Mouse (Mus musculus) layer of hippocampus, postnatal 36 days (tissue): ENCODE measurements around the gene Tpk1. TPM values are rescaled to one million over a fixed set of nuclear protein-coding genes. Genes with fewer than 3 reads are reported as not detected.

Source experiments
- DNase-seq, 2 experiments: peaks; one replicate each; pipeline ENCODE4 v3.0.0; 2022
- total RNA-seq, 2 experiments: library from RNA; stranded (reverse); gene quantifications; 2 replicates each; pipeline ENCODE4 v1.2.3; 2021

Tpk1 gene
- total RNA-seq, 2 experiments from 2014 or later, result 1.6 to 2.5 TPM

DNA sequence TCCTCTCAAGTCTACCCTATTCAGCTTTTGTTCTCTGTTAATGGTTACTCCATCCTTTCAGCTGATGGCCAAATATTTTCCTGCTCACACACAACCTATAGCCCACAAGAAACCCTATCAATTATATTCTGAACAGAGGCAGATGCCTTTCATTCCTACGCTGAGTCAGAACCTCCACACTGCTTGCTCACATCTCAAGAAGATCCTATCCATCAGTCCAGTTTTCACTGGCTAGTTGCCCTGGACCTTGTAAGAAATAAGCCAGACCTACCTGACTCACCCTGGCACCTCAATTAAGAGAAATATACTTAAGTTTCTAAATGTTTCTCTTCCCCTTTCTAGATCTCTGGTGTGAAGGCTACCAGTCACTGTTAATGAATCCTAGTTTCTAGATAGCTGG is 231.7 kb downstream of the Tpk1 start:
- no peak for DNase-seq

GRCm38 (mm10) chr6:43424978-43425377 is 241.1 kb downstream of the Tpk1 start:
- DNase-seq, result no peak

DNA sequence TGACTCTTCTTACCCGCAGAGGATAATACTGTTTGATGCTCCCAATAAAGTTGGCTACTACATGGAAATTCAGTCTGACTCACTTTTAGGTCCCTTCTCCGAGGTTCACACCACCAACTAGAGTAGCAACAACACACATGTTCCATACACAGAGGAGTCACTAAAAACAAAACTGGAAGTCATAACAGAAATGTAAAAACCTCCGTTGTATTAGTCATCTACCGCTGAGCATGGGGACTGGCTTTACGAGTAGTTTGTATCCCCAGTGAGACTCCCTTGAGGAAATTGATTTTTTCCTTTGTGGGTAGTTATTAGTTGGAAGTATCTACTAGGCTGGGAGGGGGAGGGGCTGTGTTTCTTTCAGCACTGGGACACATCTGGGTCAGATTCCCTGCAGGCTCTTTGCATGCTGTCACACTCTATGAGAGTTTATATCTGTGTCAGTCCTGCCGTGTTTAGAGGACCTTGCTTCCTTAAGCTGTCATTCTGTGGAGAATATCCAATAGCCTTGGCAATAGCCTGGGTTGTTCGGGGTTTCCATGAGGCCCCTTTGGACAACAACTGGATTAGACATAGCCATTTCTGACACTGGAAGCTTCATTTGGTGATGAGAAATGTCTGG is 245.6 kb downstream of the Tpk1 start:
- DNase-seq, result no peak

- DNase-seq, result no peak
Observed at GRCm38 (mm10) chr6:43408949-43409348, 257.1 kb downstream of the Tpk1 start.

GRCm38 (mm10) chr6:43403076-43403475 is 263.0 kb downstream of the Tpk1 start:
- no peak for DNase-seq

DNA sequence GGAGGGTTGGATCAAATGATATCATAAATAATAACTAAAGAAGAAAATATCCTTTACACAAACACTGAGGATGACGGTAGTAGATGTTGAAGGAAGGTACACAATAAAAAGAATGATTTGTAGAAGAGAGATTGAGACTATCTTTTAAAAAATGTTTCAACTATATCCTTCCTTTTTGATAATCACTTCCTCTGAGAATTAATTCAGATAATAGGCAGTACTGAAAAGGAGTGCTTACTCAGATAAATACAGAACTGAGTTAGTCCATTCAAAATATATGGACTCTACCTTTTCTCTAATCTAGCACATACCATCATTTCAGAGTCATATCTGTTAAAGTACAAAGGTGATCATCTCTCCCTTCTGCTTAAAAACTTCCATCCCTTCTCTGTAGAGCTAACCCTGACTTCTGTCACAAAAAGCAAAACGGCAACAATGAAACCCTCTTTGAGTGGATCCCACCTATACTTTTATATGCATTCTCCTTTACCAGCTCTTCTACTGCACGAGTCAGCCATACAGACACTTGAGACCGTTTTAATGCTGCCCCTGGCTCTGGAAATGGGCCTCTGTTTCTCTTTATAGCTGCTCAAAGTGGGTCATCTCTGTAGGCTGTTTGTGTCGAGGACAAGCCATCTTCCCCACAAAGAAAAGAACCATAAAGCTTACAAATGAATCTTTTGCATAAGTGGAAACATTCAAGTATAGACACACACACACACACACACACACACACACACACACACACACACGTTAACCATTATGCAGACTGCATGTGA is 263.7 kb downstream of the Tpk1 start:
- no peak for DNase-seq

- DNase-seq, result no peak
Observed at GRCm38 (mm10) chr6:43396426-43396825, 269.7 kb downstream of the Tpk1 start.

DNA sequence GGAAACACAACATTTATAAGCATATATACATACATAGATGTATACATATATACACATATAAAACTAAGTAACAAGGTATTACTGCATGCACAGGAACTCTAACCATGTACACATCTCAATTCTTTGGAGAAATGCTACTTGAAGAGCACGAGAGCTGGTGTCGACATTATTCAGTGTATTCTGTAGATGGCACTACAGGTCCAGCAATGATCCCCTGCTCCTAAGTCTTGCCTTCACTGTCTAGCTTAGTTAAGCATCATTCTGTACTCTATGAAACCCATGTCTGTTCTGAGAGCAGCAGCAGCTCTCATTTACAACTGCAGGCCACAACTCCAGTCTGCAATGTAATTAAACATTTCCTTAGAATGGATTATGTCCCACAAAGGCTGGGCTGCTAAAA is 270.5 kb downstream of the Tpk1 start:
- peak; percentile 9 to 10 for DNase-seq

- DNase-seq, result no peak
Observed at GRCm38 (mm10) chr6:43391358-43391757, 274.7 kb downstream of the Tpk1 start.

- no peak for DNase-seq
Observed at GRCm38 (mm10) chr6:43387273-43387672, 278.8 kb downstream of the Tpk1 start.

DNA sequence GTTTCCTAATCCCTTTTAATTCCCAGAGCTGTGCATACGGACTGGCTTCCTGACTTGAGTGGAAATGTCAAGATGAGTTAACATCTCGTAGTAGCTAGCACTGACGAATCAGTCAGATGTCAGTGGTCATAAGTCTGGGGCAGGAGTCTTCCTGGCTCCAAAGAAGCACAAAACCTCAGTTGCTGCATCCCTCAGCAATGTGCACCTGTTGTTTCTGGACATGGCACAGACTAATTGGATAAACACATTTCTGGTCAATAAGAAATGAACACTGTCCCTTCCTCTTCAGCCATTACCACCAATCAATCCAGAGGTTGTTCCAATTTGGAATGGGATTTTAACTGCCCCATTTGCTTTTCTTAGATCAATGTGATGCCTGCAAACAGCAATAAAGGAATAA is 281.2 kb downstream of the Tpk1 start:
- DNase-seq, result no peak

GRCm38 (mm10) chr6:43384304-43384703 is 281.8 kb downstream of the Tpk1 start:
- no peak for DNase-seq

DNA sequence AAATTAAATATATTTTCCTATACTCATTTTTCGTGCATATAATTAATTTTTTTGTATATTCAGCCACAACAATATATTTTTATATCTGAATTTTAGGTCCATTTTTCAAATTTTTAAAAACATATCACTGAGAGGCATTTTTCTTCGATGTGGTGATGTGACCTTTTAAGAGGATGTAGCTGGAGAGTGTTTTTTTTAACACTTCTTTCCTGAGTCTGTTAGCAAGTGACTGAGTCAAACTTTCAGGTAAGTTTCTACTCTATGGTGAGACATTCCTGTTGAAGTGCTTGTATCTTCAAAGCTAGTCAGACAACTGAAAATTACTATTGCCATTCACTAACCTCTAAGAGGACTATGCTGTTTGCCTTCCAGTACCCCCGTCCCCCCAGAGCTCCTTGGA is 283.3 kb downstream of the Tpk1 start:
- no peak for DNase-seq

DNA sequence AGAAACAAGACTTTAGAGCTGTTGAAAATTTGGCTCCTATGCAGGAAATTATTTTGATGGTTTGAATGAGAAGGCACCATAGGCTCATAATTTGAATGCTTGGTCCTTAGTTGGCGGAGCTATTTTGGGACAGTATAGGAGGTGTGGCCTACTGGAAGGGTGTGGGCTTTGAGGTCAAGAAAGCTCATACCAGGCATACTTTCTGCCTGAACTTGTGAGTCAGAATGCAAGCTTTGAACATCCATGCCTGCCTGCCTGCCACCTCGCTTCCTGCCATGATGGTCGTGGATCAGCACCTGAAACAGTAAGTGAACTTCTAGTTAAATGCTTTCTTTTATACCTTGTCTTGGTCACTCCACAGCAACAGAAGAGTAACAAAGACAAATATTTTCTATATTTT is 283.8 kb downstream of the Tpk1 start:
- no peak for DNase-seq

- no peak for DNase-seq
Observed at GRCm38 (mm10) chr6:43373206-43373605, 292.9 kb downstream of the Tpk1 start.

DNA sequence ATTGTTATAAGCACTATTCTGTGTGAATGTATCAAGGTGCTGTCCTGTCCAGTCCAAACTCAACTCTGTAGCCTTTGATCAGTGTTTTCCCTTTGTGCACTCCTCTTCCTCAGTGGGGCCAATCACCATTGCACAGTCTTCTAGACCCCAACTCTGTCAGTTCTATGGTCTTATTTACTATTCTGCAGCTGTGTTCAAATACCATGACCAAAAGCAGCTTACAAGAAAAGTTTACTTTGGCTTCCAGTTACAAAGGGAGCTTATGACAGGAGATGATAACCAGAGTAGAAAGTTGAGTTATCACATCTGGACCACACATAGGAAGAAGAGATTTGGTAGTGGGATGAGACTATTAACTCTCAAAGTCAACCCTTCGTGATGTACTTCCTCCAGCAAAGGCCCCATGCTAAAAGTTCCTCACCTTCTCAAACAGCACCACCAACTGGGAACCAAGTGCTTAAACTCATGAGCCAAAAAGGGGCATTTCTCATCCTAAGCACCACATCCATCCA is 298.6 kb downstream of the Tpk1 start:
- DNase-seq, result no peak

DNA sequence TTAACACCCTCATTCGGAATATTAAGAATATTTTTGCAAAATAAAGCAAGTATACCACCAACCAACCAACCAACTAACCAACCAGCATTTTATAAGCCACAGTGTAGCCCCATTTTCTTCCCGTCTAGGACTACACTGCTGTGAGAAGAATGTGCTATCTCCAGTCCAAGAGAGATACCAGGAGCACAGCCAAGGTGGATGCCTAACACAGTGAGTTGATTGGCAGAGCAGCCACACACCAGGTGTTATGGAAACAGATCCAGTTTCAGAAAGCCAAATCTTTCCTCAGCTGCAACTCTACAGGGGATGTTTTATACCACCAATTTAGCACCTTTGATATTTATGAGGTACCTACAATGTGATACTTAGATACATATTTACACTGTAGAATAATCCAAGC is 299.1 kb downstream of the Tpk1 start:
- no peak for DNase-seq

DNA sequence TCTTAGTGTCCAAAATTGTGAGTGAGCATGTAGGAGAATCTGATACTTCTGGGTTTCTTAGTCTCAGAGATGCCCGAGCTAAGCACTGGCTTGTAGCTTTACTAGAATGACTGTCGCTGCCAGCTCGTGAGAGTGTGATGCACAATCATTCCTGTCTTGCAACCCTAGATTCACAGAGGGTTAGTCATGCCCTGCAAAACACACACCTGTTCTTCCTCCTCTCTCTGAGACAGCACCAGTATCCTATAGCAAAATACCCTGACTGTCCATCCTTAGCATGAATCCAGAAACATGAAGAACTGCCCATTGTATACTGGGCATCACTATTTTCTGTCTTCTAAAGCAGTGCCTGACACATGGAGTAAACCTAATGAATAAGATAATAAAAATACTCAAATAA is 302.2 kb downstream of the Tpk1 start:
- DNase-seq, result no peak

- DNase-seq, result no peak
Observed at GRCm38 (mm10) chr6:43363291-43363820, 302.7 kb downstream of the Tpk1 start.

GRCm38 (mm10) chr6:43361248-43361647 is 304.8 kb downstream of the Tpk1 start:
- DNase-seq, result no peak

DNA sequence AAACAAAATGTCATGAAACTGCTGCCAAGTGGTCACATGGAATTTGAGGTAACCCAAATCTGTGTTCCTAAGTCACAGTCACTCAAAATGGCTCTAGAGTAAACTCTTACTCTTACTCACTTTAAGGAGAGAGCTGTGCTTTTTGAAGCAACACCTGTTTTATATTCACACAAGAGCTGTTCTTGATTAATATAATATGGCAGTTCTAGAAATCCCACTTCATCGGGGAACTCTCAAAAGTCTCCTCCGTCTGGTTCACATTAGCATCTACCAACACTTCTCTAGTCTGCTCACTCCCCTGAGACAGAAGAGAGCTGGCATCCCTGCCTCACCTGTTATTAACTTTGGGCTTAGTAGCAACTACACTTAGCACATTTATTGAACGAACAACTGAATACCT is 305.9 kb downstream of the Tpk1 start:
- DNase-seq, result no peak

GRCm38 (mm10) chr6:43354562-43355241 is 311.4 kb downstream of the Tpk1 start:
- DNase-seq, result no peak

GRCm38 (mm10) chr6:43353446-43353845 is 312.6 kb downstream of the Tpk1 start:
- DNase-seq, result no peak
